Mouse (Mus musculus) limb, embryonic 13.5 days (tissue): ENCODE measurements around the gene Elovl1. TPM values are rescaled to one million over a fixed set of nuclear protein-coding genes. Genes with fewer than 3 reads are reported as not detected.

ENCODE experiments used
- polyA plus RNA-seq: library from polyadenylated mRNA; unstranded; fragments of >200 nt; fragmentation: Nextera tagmentation; extraction: Ambion mirVana; gene quantifications from 2 replicates; pipeline ENCODE4 v1.2.1, GENCODE M21; 2015

Gene Elovl1
- polyA plus RNA-seq, 1 experiment from 2014 or later, result 66.3 TPM

Other genes starting within 250 kb of the Elovl1 start
- 51.8 TPM in 2 replicates for gene Kdm4a, start 248.1 kb upstream of the Elovl1 start, polyA plus RNA-seq
- gene Ptprf, start 136.7 kb upstream of the Elovl1 start, polyA plus RNA-seq, result 51.1 and 58.1 TPM in 2 replicates
- gene Szt2, start 18.8 kb upstream of the Elovl1 start, polyA plus RNA-seq, result 8.8 and 10.6 TPM in 2 replicates
- gene Med8, start 18.8 kb upstream of the Elovl1 start, polyA plus RNA-seq, result 108 and 116 TPM in 2 replicates
- 221 and 238 TPM in 2 replicates for gene Cdc20, start 9.3 kb downstream of the Elovl1 start, polyA plus RNA-seq
- 0.33 and 0.46 TPM in 2 replicates for gene Mpl, start 29.4 kb downstream of the Elovl1 start, polyA plus RNA-seq
- 21.5 and 22.8 TPM in 2 replicates for gene Tie1, start 62.0 kb downstream of the Elovl1 start, polyA plus RNA-seq
- gene 2610528J11Rik, start 98.9 kb downstream of the Elovl1 start, polyA plus RNA-seq, result 1.0 and 2.0 TPM in 2 replicates
- gene Tmem125, start 116.0 kb downstream of the Elovl1 start, polyA plus RNA-seq, result 1.8 and 2.0 TPM in 2 replicates
- gene Cfap57, start 192.7 kb downstream of the Elovl1 start, polyA plus RNA-seq, result 0.13 and 0.31 TPM in 2 replicates
- gene Ebna1bp2, start 192.7 kb downstream of the Elovl1 start, polyA plus RNA-seq, result 130 and 134 TPM in 2 replicates
- not detected in 2 replicates for gene Olfr62, start 230.9 kb downstream of the Elovl1 start, polyA plus RNA-seq